18 mouse cellular contexts compared by ENCODE assay signal in the genomic region with DNA sequence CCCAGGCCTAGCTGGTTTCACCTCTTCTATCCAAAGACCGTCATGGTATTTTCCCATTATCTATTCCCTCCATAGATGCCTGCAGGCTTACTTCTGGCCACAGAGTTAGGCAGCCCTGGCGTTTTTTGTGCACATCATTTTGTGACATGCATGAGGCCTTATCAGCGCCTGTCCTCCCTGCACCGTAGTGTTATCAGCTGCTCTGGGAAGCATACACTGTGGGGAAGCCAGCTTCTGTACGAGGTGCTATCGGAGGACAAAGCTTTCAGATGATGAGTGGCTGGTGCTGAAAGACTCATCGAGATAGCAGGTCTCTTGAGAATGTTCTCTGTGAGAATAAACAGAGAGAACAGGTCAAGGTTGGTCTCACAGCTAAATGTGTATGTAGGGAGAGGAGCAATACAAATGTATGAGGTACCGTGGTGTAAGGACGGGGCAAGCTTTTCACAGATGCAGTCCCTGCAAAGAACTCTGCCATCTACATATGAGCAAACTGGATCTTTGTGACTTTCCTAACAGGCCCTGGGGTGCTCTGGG.
DNase-seq lines count a peak whose midpoint lies in the region; ATAC-seq and TF ChIP-seq lines count a peak whose summit lies in the region.
"Had no signal": no experiment of that assay in that cellular context is flagged by ENCODE, and none has a peak within 500 bp of the region (broad histone marks: within the 10 kb centered on the region; RNA-seq: fewer than 3 reads in every experiment).

No protein-coding gene starts in this region.

- TF ChIP-seq EP300 in heart, adult 2 months (IDR thresholded peaks at IDR 0.05; ENCODE audit: insufficient read depth, low read depth, low read length): no peak

- TF ChIP-seq CTCF in heart, adult 2 months (IDR thresholded peaks at IDR 0.05): no peak

- no peak overlapping the region for H3K4me2 ChIP-seq in heart, embryonic 11.5 days
- no peak overlapping the region for H3K4me2 ChIP-seq in heart, embryonic 15.5 days
- H3K4me2 ChIP-seq in liver, embryonic 12.5 days: no peak overlapping the region
- H3K4me2 ChIP-seq: embryonic facial prominence, embryonic 12.5 days; forebrain, embryonic 15.5 days; hindbrain, embryonic 13.5 days had no signal

- peaks cover 7% of the 10 kb centered on the region; the same call in 1 of the 2 replicates for H3K4me1 ChIP-seq in heart, embryonic 11.5 days (ENCODE audit: control insufficient read depth, insufficient read depth, low read length)
- H3K4me1 ChIP-seq in heart, adult 2 months (ENCODE audit: control insufficient read depth, insufficient read depth, low read length): no peaks in the 10 kb centered on the region
- peaks cover 9% of the 10 kb centered on the region for H3K4me1 ChIP-seq in heart, embryonic 15.5 days (replicated peaks)
- H3K4me1 ChIP-seq in liver, embryonic 12.5 days: no peaks in the 10 kb centered on the region
- H3K4me1 ChIP-seq: embryonic facial prominence, embryonic 12.5 days had no signal

- no peak for DNase-seq in heart, adult 2 months
- DNase-seq in heart, postnatal 4 days: no peak
- no peak for DNase-seq in liver
- DNase-seq in cerebellum, postnatal 14 days: no peak
- DNase-seq: adrenal gland, adult 2 months; adrenal gland, postnatal 25 days; cerebellum, adult 18-20 months; cerebellum, adult 9-11 months; embryo, embryonic 11 days; gastrocnemius, postnatal 36 days; kidney, adult 11 months had no signal

- no peaks in the 10 kb centered on the region for H3K9me3 ChIP-seq in heart, embryonic 11.5 days (replicated peaks; ENCODE audit: control insufficient read depth, low read length)
- no peaks in the 10 kb centered on the region for H3K9me3 ChIP-seq in heart, embryonic 15.5 days (replicated peaks)
- H3K9me3 ChIP-seq in liver, embryonic 12.5 days (replicated peaks): no peaks in the 10 kb centered on the region
- H3K9me3 ChIP-seq: embryonic facial prominence, embryonic 12.5 days; forebrain, embryonic 15.5 days; hindbrain, embryonic 13.5 days had no signal

- WGBS in heart, embryonic 11.5 days (ENCODE audit: insufficient replicate concordance): 23% methylated on average over 9 of the region's 9 CpGs
- whole genome bisulfite sequencing in heart, adult 2 months: 32% methylated on average over 9 of the region's 9 CpGs
- WGBS in heart, embryonic 15.5 days: 21% methylated on average over 9 of the region's 9 CpGs
- WGBS in liver, embryonic 12.5 days (ENCODE audit: insufficient replicate concordance): 32% methylated on average over 9 of the region's 9 CpGs

- TF ChIP-seq POLR2A in heart, adult 2 months (IDR thresholded peaks at IDR 0.05; ENCODE audit: insufficient read depth, low read depth, low read length): no peak

- H3K4me3 ChIP-seq in heart, embryonic 11.5 days (ENCODE audit: low read depth, low read length): no peak overlapping the region
- H3K4me3 ChIP-seq in heart, adult 2 months: no peak overlapping the region
- no peak overlapping the region for H3K4me3 ChIP-seq in heart, embryonic 15.5 days
- no peak overlapping the region for H3K4me3 ChIP-seq in liver, embryonic 12.5 days
- H3K4me3 ChIP-seq: embryonic facial prominence, embryonic 12.5 days; forebrain, embryonic 15.5 days; hindbrain, embryonic 13.5 days had no signal

- peak; percentile 68 for ATAC-seq in heart, embryonic 11.5 days (replicated peaks; ENCODE audit: insufficient number of reproducible peaks, low FRiP score, low TSS enrichment)
- ATAC-seq in heart, embryonic 15.5 days (replicated peaks; ENCODE audit: insufficient number of reproducible peaks, insufficient read depth, low FRiP score, low read depth): peak; percentile 85
- peak; percentile 61 for ATAC-seq in liver, embryonic 12.5 days
- ATAC-seq: forebrain, embryonic 15.5 days; hindbrain, postnatal 0 days had no signal

- intact Hi-C loops in heart, adult 2 months (cut with DNase I): loop anchor here (5.0 kb wide), 1 partner anchor 39 kb away; no protein-coding TSS in a partner anchor

- H3K27ac ChIP-seq in heart, embryonic 11.5 days (ENCODE audit: low read depth, low read length): no peak overlapping the region
- H3K27ac ChIP-seq in heart, adult 2 months: no peak overlapping the region
- H3K27ac ChIP-seq in heart, embryonic 15.5 days: peak overlapping the region; percentile 44; the same call in 1 of the 2 replicates
- H3K27ac ChIP-seq in liver, embryonic 12.5 days: no peak overlapping the region
- H3K27ac ChIP-seq: embryonic facial prominence, embryonic 12.5 days; forebrain, embryonic 15.5 days; hindbrain, embryonic 13.5 days; hindbrain, postnatal 0 days had no signal

- no peak overlapping the region for H3K9ac ChIP-seq in heart, embryonic 11.5 days (ENCODE audit: low read depth, low read length)
- H3K9ac ChIP-seq in heart, adult 2 months (ENCODE audit: low read depth, low read length): no peak overlapping the region
- no peak overlapping the region for H3K9ac ChIP-seq in heart, embryonic 15.5 days
- H3K9ac ChIP-seq in liver, embryonic 12.5 days: no peak overlapping the region
- H3K9ac ChIP-seq: embryonic facial prominence, embryonic 12.5 days; forebrain, embryonic 15.5 days; hindbrain, embryonic 13.5 days had no signal

- peaks cover 4% of the 10 kb centered on the region for H3K27me3 ChIP-seq in heart, embryonic 11.5 days (ENCODE audit: control insufficient read depth, insufficient read depth, low read length)
- no peaks in the 10 kb centered on the region for H3K27me3 ChIP-seq in heart, adult 2 months (ENCODE audit: control insufficient read depth, insufficient read depth, low read length)
- H3K27me3 ChIP-seq in heart, embryonic 15.5 days: no peaks in the 10 kb centered on the region
- no peaks in the 10 kb centered on the region for H3K27me3 ChIP-seq in liver, embryonic 12.5 days (replicated peaks)
- H3K27me3 ChIP-seq: embryonic facial prominence, embryonic 12.5 days; forebrain, embryonic 15.5 days; hindbrain, embryonic 13.5 days had no signal

- H3K36me3 ChIP-seq in heart, embryonic 11.5 days (ENCODE audit: control insufficient read depth, insufficient read depth, low read length): no peaks in the 10 kb centered on the region
- H3K36me3 ChIP-seq in heart, adult 2 months (ENCODE audit: control insufficient read depth, insufficient read depth, low read length): no peaks in the 10 kb centered on the region
- H3K36me3 ChIP-seq in heart, embryonic 15.5 days: no peaks in the 10 kb centered on the region
- H3K36me3 ChIP-seq in liver, embryonic 12.5 days: no peaks in the 10 kb centered on the region
- H3K36me3 ChIP-seq: embryonic facial prominence, embryonic 12.5 days; forebrain, embryonic 15.5 days; hindbrain, embryonic 13.5 days had no signal

- H3K79me2 ChIP-seq in heart, adult 2 months (replicated peaks; ENCODE audit: control insufficient read depth, insufficient read depth, low read length): no peaks in the 10 kb centered on the region
